Mouse (Mus musculus) small intestine, adult 2 months (tissue): Measurements from ENCODE around the gene Cav3.

ENCODE experiments used
- CTCF ChIP-seq: fragments of 200-500 bp; IDR thresholded peaks from 2 replicates; pipeline ENCODE4 v1.5.1; 2012; ENCODE audit warnings: low read depth, mild to moderate bottlenecking, control low read depth, inconsistent platforms, low read length, moderate library complexity, mixed read lengths; ENCODE audit not compliant: insufficient replicate concordance, insufficient read length; ENCODE audit errors: extremely low read depth
- POLR2A ChIP-seq: fragments of 200-500 bp; IDR thresholded peaks from 2 replicates; pipeline ENCODE4 v1.6.1; 2012; ENCODE audit warnings: low read depth, mild to moderate bottlenecking, control low read depth, inconsistent platforms, low read length, moderate library complexity

DNA sequence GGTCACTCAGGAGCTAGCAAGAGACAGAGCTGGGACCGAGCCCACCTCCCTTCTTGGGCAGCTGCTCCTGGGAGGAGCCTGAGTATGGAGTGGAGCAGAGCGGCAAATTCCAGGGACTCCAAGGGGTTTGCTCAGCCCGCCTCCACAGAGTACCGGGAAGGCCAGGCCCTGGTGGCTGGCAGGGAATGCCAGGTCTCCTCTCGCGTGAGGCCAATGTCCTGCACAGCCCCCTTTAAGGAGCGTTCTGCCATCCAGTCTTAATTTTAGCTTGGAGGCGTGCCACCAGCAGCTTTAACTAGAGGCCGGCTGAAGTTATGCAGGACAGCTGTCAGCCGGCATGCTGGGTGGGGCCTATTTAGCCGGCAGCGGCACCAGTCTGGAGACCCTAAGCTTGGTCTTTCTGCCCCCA is at the start of gene Cav3:
- TF ChIP-seq CTCF: no peak
- no peak; the same call in 1 of the 2 replicates for TF ChIP-seq POLR2A
